In genomic region chr1:132234757-132235273, GRCm38 (mm10) we compare ENCODE assay signal across 26 mouse cellular contexts. TPM values are rescaled to one million over a fixed set of nuclear protein-coding genes. Genes with fewer than 3 reads are reported as not detected.
DNase-seq lines count a peak whose midpoint lies in the region; ATAC-seq and TF ChIP-seq lines count a peak whose summit lies in the region.
"Had no signal": no experiment of that assay in that cellular context is flagged by ENCODE, and none has a peak within 500 bp of the region (broad histone marks: within the 10 kb centered on the region; RNA-seq: fewer than 3 reads in every experiment).

No protein-coding gene starts in this region.

- H3K27me3 ChIP-seq in kidney, embryonic 15.5 days = peaks cover 15% of the 10 kb centered on the region
- H3K27me3 ChIP-seq in liver, postnatal 0 days (ENCODE audit: insufficient read depth, low read length) = 0 out of 2 replicates have a peak, but pooled peaks cover 9% of the 10 kb centered on the region
- peaks cover 55% of the 10 kb centered on the region for H3K27me3 ChIP-seq in liver, embryonic 12.5 days (replicated peaks)
- H3K27me3 ChIP-seq: forebrain, embryonic 13.5 days; hindbrain, embryonic 15.5 days; Patski had no signal

- ATAC-seq in kidney, embryonic 15.5 days (replicated peaks; ENCODE audit: low FRiP score) = peak; percentile 43; the same call in 1 of the 2 replicates
- ATAC-seq in liver, postnatal 0 days = no peak
- no peak for ATAC-seq in liver, embryonic 12.5 days
- ATAC-seq: CD4-positive, CD25-positive, alpha-beta regulatory T cell, adult 4 months; forebrain, embryonic 13.5 days; forebrain, embryonic 16.5 days; Patski had no signal

- WGBS in kidney, embryonic 15.5 days = 29% methylated on average over 9 of the region's 9 CpGs
- WGBS in liver, postnatal 0 days (ENCODE audit: insufficient replicate concordance) = 58% methylated on average over 9 of the region's 9 CpGs
- WGBS in liver, embryonic 12.5 days (ENCODE audit: insufficient replicate concordance) = 59% methylated on average over 9 of the region's 9 CpGs

- no peak for TF ChIP-seq EP300 in liver, postnatal 0 days (IDR thresholded peaks at IDR 0.05; ENCODE audit: low read depth)

- no peak for TF ChIP-seq CTCF in liver, postnatal 0 days (IDR thresholded peaks at IDR 0.05; ENCODE audit: low read depth)
- TF ChIP-seq CTCF in brain, embryonic 14.5 days (IDR thresholded peaks at IDR 0.05; ENCODE audit: borderline replicate concordance, extremely low read depth, insufficient read depth, insufficient read length) = no peak

- no peaks in the 10 kb centered on the region for H3K9me3 ChIP-seq in kidney, embryonic 15.5 days (replicated peaks)
- H3K9me3 ChIP-seq in liver, postnatal 0 days (ENCODE audit: low read length) = no peaks in the 10 kb centered on the region
- no peaks in the 10 kb centered on the region for H3K9me3 ChIP-seq in liver, embryonic 12.5 days (replicated peaks)
- H3K9me3 ChIP-seq: forebrain, embryonic 10.5 days; forebrain, embryonic 13.5 days; heart, embryonic 10.5 days; hindbrain, embryonic 12.5 days; hindbrain, embryonic 15.5 days had no signal

- H3K4me3 ChIP-seq in kidney, embryonic 15.5 days (replicated peaks) = no peak overlapping the region
- H3K4me3 ChIP-seq in liver, postnatal 0 days (ENCODE audit: low read depth, low read length) = no peak overlapping the region
- H3K4me3 ChIP-seq in liver, embryonic 12.5 days = no peak overlapping the region
- H3K4me3 ChIP-seq: forebrain, embryonic 10.5 days; forebrain, embryonic 13.5 days; heart, adult 2 months; heart, embryonic 10.5 days; hindbrain, embryonic 12.5 days; hindbrain, embryonic 15.5 days had no signal

- no peak overlapping the region for H3K27ac ChIP-seq in kidney, embryonic 15.5 days
- H3K27ac ChIP-seq in liver, postnatal 0 days (ENCODE audit: low read depth) = no peak overlapping the region
- no peak overlapping the region for H3K27ac ChIP-seq in liver, embryonic 12.5 days
- H3K27ac ChIP-seq: forebrain, embryonic 10.5 days; forebrain, embryonic 13.5 days; heart, adult 2 months; heart, embryonic 10.5 days; hindbrain, embryonic 12.5 days; hindbrain, embryonic 15.5 days had no signal

- no peak for DNase-seq in kidney, adult 18-20 months
- peak; percentile 7 for DNase-seq in liver, postnatal 0 days
- peak; percentile 7 for DNase-seq in brain, embryonic 14.5 days (ENCODE audit: low read depth)
- no peak for DNase-seq in MN1 (ENCODE audit: low spot score)
- DNase-seq: adrenal gland, postnatal 10 days; cerebellum, adult 18-20 months; cerebellum, adult 9-10 months; cerebellum, postnatal 14 days; gastrocnemius, postnatal 10 days; gastrocnemius, postnatal 36 days; heart, adult 2 months had no signal

- H3K4me1 ChIP-seq in kidney, embryonic 15.5 days = peaks cover 14% of the 10 kb centered on the region
- no peaks in the 10 kb centered on the region for H3K4me1 ChIP-seq in liver, postnatal 0 days (ENCODE audit: insufficient read depth)
- H3K4me1 ChIP-seq in liver, embryonic 12.5 days = no peaks in the 10 kb centered on the region
- H3K4me1 ChIP-seq: heart, embryonic 10.5 days had no signal

- H3K36me3 ChIP-seq in kidney, embryonic 15.5 days = no peaks in the 10 kb centered on the region
- no peaks in the 10 kb centered on the region for H3K36me3 ChIP-seq in liver, postnatal 0 days (replicated peaks; ENCODE audit: insufficient read depth, low read length)
- no peaks in the 10 kb centered on the region for H3K36me3 ChIP-seq in liver, embryonic 12.5 days
- H3K36me3 ChIP-seq: forebrain, embryonic 10.5 days; heart, embryonic 10.5 days; hindbrain, embryonic 12.5 days; hindbrain, embryonic 15.5 days had no signal

- TF ChIP-seq POLR2A in brain, embryonic 14.5 days (IDR thresholded peaks at IDR 0.05; ENCODE audit: borderline replicate concordance, extremely low read depth, insufficient read depth, insufficient read length, poor library complexity, severe bottlenecking) = no peak

- no peak overlapping the region for H3K9ac ChIP-seq in kidney, embryonic 15.5 days
- no peak overlapping the region for H3K9ac ChIP-seq in liver, postnatal 0 days (replicated peaks)
- no peak overlapping the region for H3K9ac ChIP-seq in liver, embryonic 12.5 days
- H3K9ac ChIP-seq: forebrain, embryonic 13.5 days; hindbrain, embryonic 12.5 days; hindbrain, embryonic 15.5 days had no signal

- no peak overlapping the region for H3K4me2 ChIP-seq in kidney, embryonic 15.5 days
- no peak overlapping the region for H3K4me2 ChIP-seq in liver, postnatal 0 days (ENCODE audit: low read depth, low read length)
- H3K4me2 ChIP-seq in liver, embryonic 12.5 days = no peak overlapping the region
- H3K4me2 ChIP-seq: forebrain, embryonic 13.5 days; hindbrain, embryonic 12.5 days; hindbrain, embryonic 15.5 days had no signal

RNA-seq across cellular contexts. Expression of gene Gm10188, which starts 5.2 kb away (rescaled TPM):
- not detected in 2 replicates for polyA plus RNA-seq in kidney, embryonic 15.5 days (2015; fragmentation: Nextera tagmentation; extraction: Ambion mirVana)
- polyA plus RNA-seq in liver, postnatal 0 days (2015; fragmentation: Nextera tagmentation; extraction: Ambion mirVana) = not detected in 2 replicates
- not detected in 2 replicates for polyA plus RNA-seq in liver, embryonic 12.5 days (2016; fragmentation: Nextera tagmentation; extraction: Ambion mirVana)
- polyA plus RNA-seq in brain, embryonic 14.5 days (2012; rRNA removed) = not detected in 2 replicates
- polyA plus RNA-seq: C2C12; CD4-positive, CD25-positive, alpha-beta regulatory T cell, adult 4 months; embryonic facial prominence, embryonic 11.5 days; embryonic facial prominence, embryonic 14.5 days; forebrain, embryonic 10.5 days; heart, adult 2 months; heart, embryonic 10.5 days; heart, embryonic 14.5 days; heart, postnatal 0 days had no signal

RNA-seq across cellular contexts. Expression of gene AC124108.1, which starts 43.6 kb away (rescaled TPM):
- polyA plus RNA-seq in kidney, embryonic 15.5 days (2015; fragmentation: Nextera tagmentation; extraction: Ambion mirVana) = 0.05 TPM in 2 replicates
- not detected in 2 replicates for polyA plus RNA-seq in liver, postnatal 0 days (2015; fragmentation: Nextera tagmentation; extraction: Ambion mirVana)
- not detected in 2 replicates for polyA plus RNA-seq in liver, embryonic 12.5 days (2016; fragmentation: Nextera tagmentation; extraction: Ambion mirVana)
- polyA plus RNA-seq in brain, embryonic 14.5 days (2012; rRNA removed) = 21.7 and 23.3 TPM in 2 replicates
- polyA plus RNA-seq: CD4-positive, CD25-positive, alpha-beta regulatory T cell, adult 4 months; heart, embryonic 10.5 days; heart, embryonic 14.5 days; heart, postnatal 0 days had no signal

RNA-seq across cellular contexts. Expression of gene Lemd1, which starts 43.6 kb away (rescaled TPM):
- polyA plus RNA-seq in kidney, embryonic 15.5 days (2015; fragmentation: Nextera tagmentation; extraction: Ambion mirVana) = 0.31 and 0.51 TPM in 2 replicates
- not detected in 2 replicates for polyA plus RNA-seq in liver, postnatal 0 days (2015; fragmentation: Nextera tagmentation; extraction: Ambion mirVana)
- not detected in 2 replicates for polyA plus RNA-seq in liver, embryonic 12.5 days (2016; fragmentation: Nextera tagmentation; extraction: Ambion mirVana)
- 22.9 and 25.1 TPM in 2 replicates for polyA plus RNA-seq in brain, embryonic 14.5 days (2012; rRNA removed)
- polyA plus RNA-seq: CD4-positive, CD25-positive, alpha-beta regulatory T cell, adult 4 months; heart, adult 2 months; heart, embryonic 14.5 days; heart, postnatal 0 days had no signal

Comparison
In these comparisons a context has a peak if more than half of its experiments do, and no peak if none do; other contexts are left out.
1. DNase-seq: peak in liver, postnatal 0 days (single experiment) and brain, embryonic 14.5 days (single experiment); none in kidney, adult 18-20 months (single experiment) and MN1 (single experiment).
2. RNA of gene AC124108.1, which starts 43.6 kb away (polyA plus RNA-seq): 21.7 to 23.3 TPM in brain, embryonic 14.5 days; 0.05 TPM in kidney, embryonic 15.5 days, not detected in liver, postnatal 0 days and not detected in liver, embryonic 12.5 days; every median in the first group is over 10 times any median in the second.
3. RNA of gene Lemd1, which starts 43.6 kb away (polyA plus RNA-seq): 22.9 to 25.1 TPM in brain, embryonic 14.5 days; 0.31 to 0.51 TPM in kidney, embryonic 15.5 days, not detected in liver, postnatal 0 days and not detected in liver, embryonic 12.5 days; every median in the first group is over 10 times any median in the second.